Mouse (Mus musculus) bone marrow macrophage, adult 2 months (primary cell): ENCODE results near the gene Nop2.

Source experiments
- CTCF ChIP-seq: IDR thresholded peaks from 2 replicates; pipeline ENCODE4 v1.5.1; 2012; ENCODE audit warnings: low read depth, mild to moderate bottlenecking, low read length, moderate library complexity
- POLR2A ChIP-seq: IDR thresholded peaks from 2 replicates; pipeline ENCODE4 v1.6.1; 2012; ENCODE audit warnings: mild to moderate bottlenecking, low read depth, low read length, borderline replicate concordance

DNA sequence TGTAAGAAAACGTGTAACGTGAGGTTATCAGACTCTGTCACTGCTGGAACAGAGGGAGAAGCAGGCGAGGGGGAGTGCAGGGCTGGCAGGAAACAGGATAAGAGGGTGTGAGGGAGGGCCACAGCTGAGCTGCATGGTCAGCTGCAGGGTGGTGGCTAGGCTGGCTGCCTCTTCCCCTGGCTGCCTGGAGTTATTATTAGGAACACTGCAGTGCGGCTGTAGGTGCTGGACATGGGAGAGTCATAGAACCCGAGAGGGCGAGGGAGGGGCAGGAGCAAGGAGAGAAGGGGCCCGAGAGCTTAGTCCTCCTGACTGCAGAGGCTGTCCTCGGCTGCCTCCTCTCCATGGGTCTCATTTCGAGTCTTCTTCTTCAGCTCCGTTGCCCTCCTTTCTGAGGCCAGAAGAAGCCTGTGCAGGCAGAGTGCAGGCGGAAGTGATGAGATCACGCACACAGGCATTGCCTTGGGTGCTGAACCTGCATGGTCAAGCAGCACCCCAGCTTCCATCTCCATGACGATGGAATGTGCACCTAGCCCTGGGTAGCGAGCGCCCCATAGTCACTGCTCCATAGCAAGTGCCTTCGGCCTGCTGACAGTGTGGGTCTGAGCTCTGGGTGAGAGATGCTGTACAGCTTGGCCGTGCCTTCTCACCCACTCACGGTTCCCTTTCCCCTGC lies 16.7 kb downstream of the Nop2 start:
- TF ChIP-seq CTCF = no peak
- TF ChIP-seq POLR2A = no peak
